Mouse (Mus musculus) mouse trophoblast stem cell (cell line): Measurements from ENCODE around the gene Creld2.
"Not testable (repeated sequence)": the region's sequence is repeated elsewhere in the genome, so short reads cannot be mapped to it uniquely, and the experiment has no call there.

Experiments used
- in situ Hi-C, 2 experiments: fragments of 300-500 bp; cut with MseI, MboI; formaldehyde crosslinking; loops; 2 replicates in 1 of 2; 3 replicates in 1 of 2; pipeline ENCODE4 v1.15.1; 2025

Gene Creld2

GRCm38 (mm10) chr15:88819026-88819905 is at the start of gene Creld2, which contains the start of gene Alg12:
TSS of gene Creld2 (plus strand) at chr15:88819646.
TSS of gene Alg12 (minus strand) at chr15:88819318.
- in situ Hi-C loops: loop anchor here in 1 of 2 experiments (5.0 kb wide), 1 partner anchor 47 kb away; no protein-coding TSS in a partner anchor

- in situ Hi-C loops: loop anchor here (5.0 kb wide), 2 partner anchors 38 to 43 kb away; partner anchors contain the start of genes Alg12 (in 1 of the 2) and Creld2 (in 1 of the 2)
These were observed 44.8 kb upstream of the Creld2 start for GRCm38 (mm10) chr15:88774630-88775029.

GRCm38 (mm10) chr15:88792140-88792850 is 27.2 kb upstream of the Creld2 start:
- in situ Hi-C loops: no loop called here

GRCm38 (mm10) chr15:88794729-88795128 is 24.7 kb upstream of the Creld2 start:
- in situ Hi-C loops: not testable (repeated sequence)

- in situ Hi-C loops: no loop called here
These were observed 19.5 kb upstream of the Creld2 start for GRCm38 (mm10) chr15:88799950-88800371.

- in situ Hi-C loops: no loop called here
These were observed 18.5 kb upstream of the Creld2 start for GRCm38 (mm10) chr15:88800921-88801354.

- in situ Hi-C loops: no loop called here
These were observed 17.5 kb upstream of the Creld2 start for GRCm38 (mm10) chr15:88801903-88802302.

- in situ Hi-C loops: no loop called here
These were observed 17.1 kb upstream of the Creld2 start for GRCm38 (mm10) chr15:88802348-88802747.

GRCm38 (mm10) chr15:88808121-88808520 is 11.3 kb upstream of the Creld2 start:
- in situ Hi-C loops: no loop called here

- in situ Hi-C loops: loop anchor here in 1 of 2 experiments (5.0 kb wide), 1 partner anchor 33 kb away; no protein-coding TSS in a partner anchor
These were observed 9.1 kb upstream of the Creld2 start for GRCm38 (mm10) chr15:88810369-88810768.

- in situ Hi-C loops: loop anchor here in 1 of 2 experiments (5.0 kb wide), 1 partner anchor 36 kb away; no protein-coding TSS in a partner anchor
These were observed 6.2 kb upstream of the Creld2 start for GRCm38 (mm10) chr15:88813262-88813661.

GRCm38 (mm10) chr15:88813873-88814272 is 5.6 kb upstream of the Creld2 start:
- in situ Hi-C loops: loop anchor here in 1 of 2 experiments (5.0 kb wide), 1 partner anchor 37 kb away; no protein-coding TSS in a partner anchor

- in situ Hi-C loops: loop anchor here (5.0 kb wide), 2 partner anchors 37 to 42 kb away; no protein-coding TSS in a partner anchor
These were observed 4.9 kb upstream of the Creld2 start for GRCm38 (mm10) chr15:88814411-88815047.

GRCm38 (mm10) chr15:88815196-88815700 is 4.2 kb upstream of the Creld2 start:
- in situ Hi-C loops: loop anchor here in 1 of 2 experiments (5.0 kb wide), 1 partner anchor 43 kb away; no protein-coding TSS in a partner anchor

- in situ Hi-C loops: loop anchor here in 1 of 2 experiments (5.0 to 10.0 kb wide), 2 partner anchors 48 to 55 kb away; no protein-coding TSS in a partner anchor
These were observed 459 bp downstream of the Creld2 start for GRCm38 (mm10) chr15:88819906-88820303.

GRCm38 (mm10) chr15:88821403-88821802 is 2.0 kb downstream of the Creld2 start:
- in situ Hi-C loops: loop anchor here in 1 of 2 experiments (10.0 kb wide), 1 partner anchor 53 kb away; no protein-coding TSS in a partner anchor

- in situ Hi-C loops: loop anchor here in 1 of 2 experiments (10.0 kb wide), 1 partner anchor 52 kb away; no protein-coding TSS in a partner anchor
These were observed 3.1 kb downstream of the Creld2 start for GRCm38 (mm10) chr15:88822513-88822912.

- in situ Hi-C loops: loop anchor here in 1 of 2 experiments (10.0 kb wide), 1 partner anchor 51 kb away; no protein-coding TSS in a partner anchor
These were observed 3.9 kb downstream of the Creld2 start for GRCm38 (mm10) chr15:88823376-88823775.

GRCm38 (mm10) chr15:88827466-88827865 is 8.0 kb downstream of the Creld2 start:
- in situ Hi-C loops: loop anchor here (5.0 to 10.0 kb wide), 3 partner anchors 47 to 95 kb away; no protein-coding TSS in a partner anchor
